Mouse (Mus musculus): ENCODE results near the gene Klrb1b. TPM values are rescaled to one million over a fixed set of nuclear protein-coding genes. Genes with fewer than 3 reads are reported as not detected.

The Klrb1b gene
- polyA plus RNA-seq, 1 experiment from 2014 or later, result 0.80 TPM

DNA sequence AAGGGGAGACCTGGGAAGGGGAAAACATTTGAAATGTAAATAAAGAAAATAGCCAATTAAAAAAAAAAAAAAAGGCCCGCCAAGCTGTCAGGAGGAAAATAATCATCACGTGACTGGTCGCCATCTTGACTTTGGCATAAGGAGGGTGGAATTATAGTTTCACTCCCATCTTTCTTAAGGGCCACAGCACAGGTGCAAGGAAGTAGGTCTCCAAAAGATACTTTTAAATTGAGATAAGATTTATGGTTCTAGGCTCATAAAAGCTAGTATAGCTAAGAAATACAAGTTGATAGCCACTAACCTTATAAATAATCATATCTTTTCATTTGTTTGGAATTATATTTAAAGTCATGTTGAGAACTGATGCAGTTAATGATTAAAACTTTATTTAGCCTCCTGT lies 28.8 kb upstream of the Klrb1b start:
- no peaks in the 10 kb centered on the region for H3K36me3 ChIP-seq (ENCODE audit: control insufficient read depth, insufficient read depth)
- no peak overlapping the region for H3K27ac ChIP-seq (ENCODE audit: low read depth, low read length)
- 53% methylated on average over 3 of the region's 3 CpGs for WGBS
- peak; percentile 70; the same call in 1 of the 2 replicates for ATAC-seq
- no peak overlapping the region for H3K4me2 ChIP-seq (replicated peaks; ENCODE audit: low read depth)
- H3K27me3 ChIP-seq (replicated peaks; ENCODE audit: control insufficient read depth, insufficient read depth, low read length), result no peaks in the 10 kb centered on the region
- no peak overlapping the region for H3K9ac ChIP-seq (ENCODE audit: low read depth, low read length)
- peaks cover 4% of the 10 kb centered on the region; the same call in 1 of the 2 replicates for H3K4me1 ChIP-seq (replicated peaks; ENCODE audit: control insufficient read depth, insufficient read depth, low read length)
- TF ChIP-seq CTCF (IDR thresholded peaks at IDR 0.05; ENCODE audit: low read depth), result no peak
- H3K4me3 ChIP-seq (ENCODE audit: low read depth, low read length), result no peak overlapping the region
- H3K9me3 ChIP-seq (ENCODE audit: control insufficient read depth), result no peaks in the 10 kb centered on the region

DNA sequence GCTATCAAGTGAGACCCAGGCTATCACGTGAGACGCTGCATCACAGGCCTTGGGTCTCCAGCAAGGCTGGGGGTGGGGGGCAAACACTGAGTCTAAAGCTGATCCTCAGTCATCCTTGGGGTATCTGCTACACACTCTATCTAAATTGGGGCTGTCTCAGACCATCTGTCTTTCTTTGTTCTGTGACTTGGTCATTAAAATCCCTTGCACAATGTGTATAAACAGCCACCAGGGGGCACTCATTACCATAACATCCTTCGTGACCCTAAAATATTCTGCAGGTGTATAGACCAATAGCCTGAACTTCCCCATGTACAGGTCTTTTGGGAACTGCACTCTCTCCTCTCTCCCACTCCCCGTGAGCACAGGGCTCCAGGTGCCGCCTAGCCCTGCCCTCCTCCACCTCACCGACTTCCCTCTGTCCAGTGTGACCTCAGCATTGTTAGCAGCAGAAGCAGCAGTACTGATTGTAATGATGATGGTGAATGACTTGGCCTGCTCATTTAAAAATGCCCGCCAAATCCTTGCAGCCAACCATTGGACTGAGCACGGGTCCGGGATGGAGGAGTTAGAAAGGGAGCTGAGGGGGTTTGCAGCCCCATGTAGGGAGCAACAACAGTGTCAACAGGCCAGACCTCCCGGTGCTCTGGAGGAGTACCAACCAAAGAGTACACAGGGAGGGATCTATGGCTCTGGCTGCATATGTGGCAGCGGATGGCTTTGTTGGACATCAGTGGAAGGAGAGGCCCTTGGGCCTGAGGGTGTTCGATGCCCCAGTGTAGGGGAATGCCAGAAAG lies 28.1 kb upstream of the Klrb1b start:
- Histone ChIP-seq H3K27ac (ENCODE audit: low read depth, low read length) (no peak overlapping the region), H3K36me3 (ENCODE audit: control insufficient read depth, insufficient read depth) (no peaks in the 10 kb centered on the region), H3K4me3 (ENCODE audit: low read depth, low read length) (no peak overlapping the region), H3K27me3 (replicated peaks; ENCODE audit: control insufficient read depth, insufficient read depth, low read length) (no peaks in the 10 kb centered on the region), H3K9ac (ENCODE audit: low read depth, low read length) (no peak overlapping the region), H3K4me2 (replicated peaks; ENCODE audit: low read depth) (no peak overlapping the region), H3K4me1 (replicated peaks; ENCODE audit: control insufficient read depth, insufficient read depth, low read length) (peaks cover 4% of the 10 kb centered on the region; the same call in 1 of the 2 replicates), H3K9me3 (ENCODE audit: control insufficient read depth) (no peaks in the 10 kb centered on the region)
- WGBS, result 51% methylated on average over 12 of the region's 12 CpGs
- peak; percentile 78 for TF ChIP-seq CTCF (IDR thresholded peaks at IDR 0.05; ENCODE audit: low read depth)
- peak; percentile 42; the same call in 1 of the 2 replicates for ATAC-seq

DNA sequence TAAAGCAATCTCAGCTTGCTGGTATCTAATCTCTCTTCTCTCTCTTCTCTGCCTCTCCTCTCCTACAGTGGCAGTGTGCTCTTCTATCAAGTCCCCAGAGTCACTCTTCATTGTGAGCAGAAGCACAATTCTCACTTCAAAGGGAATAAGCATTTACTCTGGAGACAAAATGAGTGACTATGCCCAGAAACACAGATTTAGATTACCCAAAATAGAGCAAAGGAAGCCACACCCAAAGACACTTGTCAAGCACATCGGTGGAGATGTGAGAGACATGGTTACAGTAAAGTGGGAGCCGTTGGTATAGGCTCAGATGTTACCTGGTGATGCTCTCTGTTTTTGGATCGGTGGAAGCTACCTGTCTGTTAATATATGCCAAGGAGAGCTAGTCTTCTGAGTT lies 26.6 kb upstream of the Klrb1b start:
- 78% methylated on average over 3 of the region's 3 CpGs for WGBS
- H3K9me3 ChIP-seq (ENCODE audit: control insufficient read depth), result no peaks in the 10 kb centered on the region
- H3K4me2 ChIP-seq (replicated peaks; ENCODE audit: low read depth), result no peak overlapping the region
- H3K36me3 ChIP-seq (ENCODE audit: control insufficient read depth, insufficient read depth), result no peaks in the 10 kb centered on the region
- H3K4me3 ChIP-seq (ENCODE audit: low read depth, low read length), result no peak overlapping the region
- no peak overlapping the region for H3K27ac ChIP-seq (ENCODE audit: low read depth, low read length)
- no peak for ATAC-seq
- no peak for TF ChIP-seq CTCF (IDR thresholded peaks at IDR 0.05; ENCODE audit: low read depth)
- peaks cover 4% of the 10 kb centered on the region; the same call in 1 of the 2 replicates for H3K4me1 ChIP-seq (replicated peaks; ENCODE audit: control insufficient read depth, insufficient read depth, low read length)
- no peaks in the 10 kb centered on the region for H3K27me3 ChIP-seq (replicated peaks; ENCODE audit: control insufficient read depth, insufficient read depth, low read length)
- no peak overlapping the region for H3K9ac ChIP-seq (ENCODE audit: low read depth, low read length)

DNA sequence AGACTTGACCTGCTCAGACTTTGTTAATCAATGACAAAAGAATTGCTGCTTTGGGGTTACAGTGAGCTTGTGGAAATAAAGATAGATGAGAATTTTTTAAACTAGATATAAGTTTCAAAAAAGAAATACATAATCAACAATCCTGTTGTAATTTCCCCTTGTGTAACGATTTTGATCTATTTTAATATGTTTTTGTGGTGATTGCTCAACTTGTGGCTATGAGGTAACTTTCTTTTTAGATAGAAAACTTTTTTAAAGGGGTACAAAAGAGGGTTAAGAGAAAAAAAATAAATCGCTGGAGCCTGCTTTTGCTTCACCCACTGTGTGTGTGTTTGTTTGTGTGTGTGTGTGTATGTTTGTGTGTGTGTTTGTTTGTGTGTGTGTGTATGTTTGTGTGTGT lies 25.0 kb upstream of the Klrb1b start:
- H3K4me1 ChIP-seq (replicated peaks; ENCODE audit: control insufficient read depth, insufficient read depth, low read length), result peaks cover 4% of the 10 kb centered on the region; the same call in 1 of the 2 replicates
- no peak overlapping the region for H3K4me3 ChIP-seq (ENCODE audit: low read depth, low read length)
- TF ChIP-seq CTCF (IDR thresholded peaks at IDR 0.05; ENCODE audit: low read depth), result no peak
- H3K9me3 ChIP-seq (ENCODE audit: control insufficient read depth), result no peaks in the 10 kb centered on the region
- H3K9ac ChIP-seq (ENCODE audit: low read depth, low read length), result no peak overlapping the region
- WGBS, result 73% methylated on average over 2 of the region's 2 CpGs
- H3K27me3 ChIP-seq (replicated peaks; ENCODE audit: control insufficient read depth, insufficient read depth, low read length), result no peaks in the 10 kb centered on the region
- H3K27ac ChIP-seq (ENCODE audit: low read depth, low read length), result no peak overlapping the region
- ATAC-seq, result no peak
- no peaks in the 10 kb centered on the region for H3K36me3 ChIP-seq (ENCODE audit: control insufficient read depth, insufficient read depth)
- H3K4me2 ChIP-seq (replicated peaks; ENCODE audit: low read depth), result no peak overlapping the region

DNA sequence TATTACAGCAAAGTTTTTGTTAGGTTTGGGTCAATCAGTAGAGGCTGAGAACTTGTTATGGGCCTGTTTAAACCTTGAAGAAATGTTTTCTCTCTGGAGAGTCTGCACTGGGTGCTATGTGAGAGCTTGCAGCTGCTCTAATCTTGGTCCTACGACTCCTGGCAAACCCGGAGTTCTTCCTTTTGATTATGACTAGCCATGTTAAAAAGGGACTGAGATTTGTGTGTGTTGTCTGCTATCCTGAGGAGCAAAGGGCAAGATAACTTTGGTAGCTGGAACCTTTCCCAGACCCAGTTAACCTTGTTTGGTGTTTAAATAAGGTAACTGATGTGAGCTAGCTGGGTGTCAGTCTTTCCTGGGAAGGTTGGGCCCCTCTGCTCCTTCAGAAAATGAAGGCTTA lies 24.5 kb upstream of the Klrb1b start:
- Histone ChIP-seq H3K4me1 (replicated peaks; ENCODE audit: control insufficient read depth, insufficient read depth, low read length) (peaks cover 4% of the 10 kb centered on the region; the same call in 1 of the 2 replicates), H3K9ac (ENCODE audit: low read depth, low read length) (no peak overlapping the region), H3K27ac (ENCODE audit: low read depth, low read length) (no peak overlapping the region), H3K4me3 (ENCODE audit: low read depth, low read length) (no peak overlapping the region), H3K9me3 (ENCODE audit: control insufficient read depth) (no peaks in the 10 kb centered on the region), H3K4me2 (replicated peaks; ENCODE audit: low read depth) (no peak overlapping the region), H3K36me3 (ENCODE audit: control insufficient read depth, insufficient read depth) (no peaks in the 10 kb centered on the region), H3K27me3 (replicated peaks; ENCODE audit: control insufficient read depth, insufficient read depth, low read length) (no peaks in the 10 kb centered on the region)
- no peak for ATAC-seq
- WGBS, result 19% methylated on average over 2 of the region's 2 CpGs
- no peak for TF ChIP-seq CTCF (IDR thresholded peaks at IDR 0.05; ENCODE audit: low read depth)

DNA sequence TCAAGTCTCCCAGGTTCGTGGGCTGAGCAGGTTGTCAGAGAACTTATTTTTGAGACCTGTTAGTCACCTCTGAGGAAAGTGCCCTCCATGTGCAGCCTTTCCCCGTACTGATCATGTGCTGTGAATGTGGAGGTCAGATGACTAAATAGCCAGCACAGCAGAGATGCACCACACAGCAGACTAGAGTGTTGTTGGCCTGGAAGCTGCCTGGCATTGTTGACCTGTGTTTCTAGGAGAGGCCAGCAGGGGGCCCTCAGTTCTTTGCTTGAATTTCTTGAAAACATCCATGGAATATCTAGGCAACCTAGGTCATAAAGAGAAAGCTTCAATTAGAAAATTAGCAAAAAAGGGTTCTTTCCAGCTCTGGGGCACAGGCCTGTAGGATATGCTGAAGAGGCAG lies 23.8 kb upstream of the Klrb1b start:
- H3K9ac ChIP-seq (ENCODE audit: low read depth, low read length), result no peak overlapping the region
- ATAC-seq, result no peak
- H3K27me3 ChIP-seq (replicated peaks; ENCODE audit: control insufficient read depth, insufficient read depth, low read length), result no peaks in the 10 kb centered on the region
- H3K4me1 ChIP-seq (replicated peaks; ENCODE audit: control insufficient read depth, insufficient read depth, low read length), result no peaks in the 10 kb centered on the region
- H3K36me3 ChIP-seq (ENCODE audit: control insufficient read depth, insufficient read depth), result no peaks in the 10 kb centered on the region
- H3K4me3 ChIP-seq (ENCODE audit: low read depth, low read length), result no peak overlapping the region
- TF ChIP-seq CTCF (IDR thresholded peaks at IDR 0.05; ENCODE audit: low read depth), result peak; percentile 82
- WGBS, result 51% methylated on average over 2 of the region's 2 CpGs
- no peaks in the 10 kb centered on the region for H3K9me3 ChIP-seq (ENCODE audit: control insufficient read depth)
- H3K27ac ChIP-seq (ENCODE audit: low read depth, low read length), result no peak overlapping the region
- no peak overlapping the region for H3K4me2 ChIP-seq (replicated peaks; ENCODE audit: low read depth)

All from intestine, postnatal 0 days (tissue).